Mouse (Mus musculus): ENCODE measurements around the gene Trappc3l. TPM values are rescaled to one million over a fixed set of nuclear protein-coding genes. Genes with fewer than 3 reads are reported as not detected.
A peak's percentile ranks its signal among the peaks of the same experiment; 100 is the strongest.

Gene Trappc3l
- polyA plus RNA-seq, 1 experiment from 2014 or later, result not detected

GRCm38 (mm10) chr10:34111964-34112738 is 74.8 kb downstream of the Trappc3l start:
- H3K4me2 ChIP-seq (ENCODE audit: low read length), result no peak overlapping the region
- H3K4me1 ChIP-seq (ENCODE audit: control insufficient read depth, insufficient read depth, low read length), result no peaks in the 10 kb centered on the region
- no peaks in the 10 kb centered on the region for H3K27me3 ChIP-seq (replicated peaks; ENCODE audit: control insufficient read depth, insufficient read depth, low read length)
- DNase-seq (ENCODE audit: low spot score), result no peak
- H3K4me3 ChIP-seq (ENCODE audit: low read depth, low read length), result no peak overlapping the region
- no peak for ATAC-seq
- no peak overlapping the region for H3K27ac ChIP-seq (ENCODE audit: low read depth, low read length)
- H3K9me3 ChIP-seq (replicated peaks; ENCODE audit: control insufficient read depth, low read length), result no peaks in the 10 kb centered on the region
- H3K36me3 ChIP-seq (ENCODE audit: control insufficient read depth, insufficient read depth, low read length), result no peaks in the 10 kb centered on the region
- 92% methylated on average over 4 of the region's 4 CpGs for WGBS
- H3K9ac ChIP-seq (ENCODE audit: low read length), result no peak overlapping the region

GRCm38 (mm10) chr10:34117131-34117530 is 79.7 kb downstream of the Trappc3l start:
- H3K4me3 ChIP-seq (ENCODE audit: low read depth, low read length), result no peak overlapping the region
- no peak for ATAC-seq
- no peaks in the 10 kb centered on the region for H3K27me3 ChIP-seq (replicated peaks; ENCODE audit: control insufficient read depth, insufficient read depth, low read length)
- H3K27ac ChIP-seq (ENCODE audit: low read depth, low read length), result no peak overlapping the region
- no peaks in the 10 kb centered on the region for H3K4me1 ChIP-seq (ENCODE audit: control insufficient read depth, insufficient read depth, low read length)
- no peak overlapping the region for H3K9ac ChIP-seq (ENCODE audit: low read length)
- no peaks in the 10 kb centered on the region for H3K36me3 ChIP-seq (ENCODE audit: control insufficient read depth, insufficient read depth, low read length)
- no peaks in the 10 kb centered on the region for H3K9me3 ChIP-seq (replicated peaks; ENCODE audit: control insufficient read depth, low read length)
- no peak overlapping the region for H3K4me2 ChIP-seq (ENCODE audit: low read length)
- DNase-seq (ENCODE audit: low spot score), result no peak
- WGBS, result 72% methylated on average over 3 of the region's 3 CpGs

GRCm38 (mm10) chr10:34117770-34118169 is 80.4 kb downstream of the Trappc3l start:
- no peaks in the 10 kb centered on the region for H3K27me3 ChIP-seq (replicated peaks; ENCODE audit: control insufficient read depth, insufficient read depth, low read length)
- DNase-seq (ENCODE audit: low spot score) (no peak), ATAC-seq (no peak)
- no peak overlapping the region for H3K4me3 ChIP-seq (ENCODE audit: low read depth, low read length)
- H3K27ac ChIP-seq (ENCODE audit: low read depth, low read length), result no peak overlapping the region
- no peak overlapping the region for H3K9ac ChIP-seq (ENCODE audit: low read length)
- no peaks in the 10 kb centered on the region for H3K36me3 ChIP-seq (ENCODE audit: control insufficient read depth, insufficient read depth, low read length)
- no peaks in the 10 kb centered on the region for H3K4me1 ChIP-seq (ENCODE audit: control insufficient read depth, insufficient read depth, low read length)
- H3K4me2 ChIP-seq (ENCODE audit: low read length), result no peak overlapping the region
- H3K9me3 ChIP-seq (replicated peaks; ENCODE audit: control insufficient read depth, low read length), result no peaks in the 10 kb centered on the region

- H3K4me3 ChIP-seq (ENCODE audit: low read depth, low read length), result no peak overlapping the region
- H3K9ac ChIP-seq (ENCODE audit: low read length), result no peak overlapping the region
- H3K27me3 ChIP-seq (replicated peaks; ENCODE audit: control insufficient read depth, insufficient read depth, low read length), result no peaks in the 10 kb centered on the region
- no peak overlapping the region for H3K27ac ChIP-seq (ENCODE audit: low read depth, low read length)
- WGBS, result 92% methylated on average over 2 of the region's 2 CpGs
- no peaks in the 10 kb centered on the region for H3K9me3 ChIP-seq (replicated peaks; ENCODE audit: control insufficient read depth, low read length)
- H3K4me1 ChIP-seq (ENCODE audit: control insufficient read depth, insufficient read depth, low read length), result no peaks in the 10 kb centered on the region
- no peaks in the 10 kb centered on the region for H3K36me3 ChIP-seq (ENCODE audit: control insufficient read depth, insufficient read depth, low read length)
- ATAC-seq (no peak), DNase-seq (ENCODE audit: low spot score) (no peak)
- H3K4me2 ChIP-seq (ENCODE audit: low read length), result no peak overlapping the region
Measured at GRCm38 (mm10) chr10:34118421-34118820, 81.0 kb downstream of the Trappc3l start.

- no peaks in the 10 kb centered on the region for H3K4me1 ChIP-seq (ENCODE audit: control insufficient read depth, insufficient read depth, low read length)
- H3K4me3 ChIP-seq (ENCODE audit: low read depth, low read length), result peak within 1 kb of the TSS; percentile 38
- ATAC-seq (peak; percentile 79), DNase-seq (ENCODE audit: low spot score) (peak; percentile 52)
- H3K36me3 ChIP-seq (ENCODE audit: control insufficient read depth, insufficient read depth, low read length), result no peaks in the 10 kb centered on the region
- peak within 1 kb of the TSS; percentile 56 for H3K9ac ChIP-seq (ENCODE audit: low read length)
- WGBS, result 22% methylated on average over 43 of the region's 44 CpGs
- no peaks in the 10 kb centered on the region for H3K27me3 ChIP-seq (replicated peaks; ENCODE audit: control insufficient read depth, insufficient read depth, low read length)
- no peak within 1 kb of the TSS for H3K27ac ChIP-seq (ENCODE audit: low read depth, low read length)
- no peaks in the 10 kb centered on the region for H3K9me3 ChIP-seq (replicated peaks; ENCODE audit: control insufficient read depth, low read length)
- H3K4me2 ChIP-seq (ENCODE audit: low read length), result peak within 1 kb of the TSS; percentile 64
Measured at GRCm38 (mm10) chr10:34127392-34128378, 90.3 kb downstream of the Trappc3l start, which contains the start of gene Calhm6. Calhm6 (minus strand) TSS chr10:34127984.

- Histone ChIP-seq H3K27ac (ENCODE audit: low read depth, low read length) (no peak overlapping the region), H3K4me3 (ENCODE audit: low read depth, low read length) (no peak overlapping the region), H3K4me2 (ENCODE audit: low read length) (no peak overlapping the region), H3K36me3 (ENCODE audit: control insufficient read depth, insufficient read depth, low read length) (no peaks in the 10 kb centered on the region), H3K9me3 (replicated peaks; ENCODE audit: control insufficient read depth, low read length) (no peaks in the 10 kb centered on the region), H3K9ac (ENCODE audit: low read length) (no peak overlapping the region), H3K4me1 (ENCODE audit: control insufficient read depth, insufficient read depth, low read length) (no peaks in the 10 kb centered on the region), H3K27me3 (replicated peaks; ENCODE audit: control insufficient read depth, insufficient read depth, low read length) (no peaks in the 10 kb centered on the region)
- DNase-seq (ENCODE audit: low spot score) (no peak), ATAC-seq (no peak)
- WGBS, result 84% methylated on average over 6 of the region's 6 CpGs
Measured at GRCm38 (mm10) chr10:34128391-34128790, 91.0 kb downstream of the Trappc3l start.

- Histone ChIP-seq H3K27ac (ENCODE audit: low read depth, low read length) (no peak overlapping the region), H3K4me3 (ENCODE audit: low read depth, low read length) (no peak overlapping the region), H3K27me3 (replicated peaks; ENCODE audit: control insufficient read depth, insufficient read depth, low read length) (no peaks in the 10 kb centered on the region), H3K4me1 (ENCODE audit: control insufficient read depth, insufficient read depth, low read length) (no peaks in the 10 kb centered on the region), H3K4me2 (ENCODE audit: low read length) (no peak overlapping the region), H3K9me3 (replicated peaks; ENCODE audit: control insufficient read depth, low read length) (no peaks in the 10 kb centered on the region), H3K9ac (ENCODE audit: low read length) (no peak overlapping the region), H3K36me3 (ENCODE audit: control insufficient read depth, insufficient read depth, low read length) (no peaks in the 10 kb centered on the region)
- 73% methylated on average over 2 of the region's 2 CpGs for WGBS
- ATAC-seq (no peak), DNase-seq (ENCODE audit: low spot score) (no peak)
Measured at GRCm38 (mm10) chr10:34131356-34131755, 94.0 kb downstream of the Trappc3l start.

GRCm38 (mm10) chr10:34136432-34136831 is 99.0 kb downstream of the Trappc3l start:
- H3K4me1 ChIP-seq (ENCODE audit: control insufficient read depth, insufficient read depth, low read length), result no peaks in the 10 kb centered on the region
- ATAC-seq (no peak), DNase-seq (ENCODE audit: low spot score) (no peak)
- H3K27ac ChIP-seq (ENCODE audit: low read depth, low read length), result no peak overlapping the region
- no peaks in the 10 kb centered on the region for H3K27me3 ChIP-seq (replicated peaks; ENCODE audit: control insufficient read depth, insufficient read depth, low read length)
- no peak overlapping the region for H3K4me2 ChIP-seq (ENCODE audit: low read length)
- 39% methylated on average over 6 of the region's 6 CpGs for WGBS
- H3K9ac ChIP-seq (ENCODE audit: low read length), result no peak overlapping the region
- no peaks in the 10 kb centered on the region for H3K36me3 ChIP-seq (ENCODE audit: control insufficient read depth, insufficient read depth, low read length)
- H3K9me3 ChIP-seq (replicated peaks; ENCODE audit: control insufficient read depth, low read length), result no peaks in the 10 kb centered on the region
- no peak overlapping the region for H3K4me3 ChIP-seq (ENCODE audit: low read depth, low read length)

Data from forebrain, embryonic 14.5 days (tissue).